Mouse (Mus musculus): ENCODE data around the gene Pspc1. TPM values are rescaled to one million over a fixed set of nuclear protein-coding genes. Genes with fewer than 3 reads are reported as not detected.

Gene Pspc1
- total RNA-seq, 2 experiments from 2014 or later, result 69.8 to 70.5 TPM

DNA sequence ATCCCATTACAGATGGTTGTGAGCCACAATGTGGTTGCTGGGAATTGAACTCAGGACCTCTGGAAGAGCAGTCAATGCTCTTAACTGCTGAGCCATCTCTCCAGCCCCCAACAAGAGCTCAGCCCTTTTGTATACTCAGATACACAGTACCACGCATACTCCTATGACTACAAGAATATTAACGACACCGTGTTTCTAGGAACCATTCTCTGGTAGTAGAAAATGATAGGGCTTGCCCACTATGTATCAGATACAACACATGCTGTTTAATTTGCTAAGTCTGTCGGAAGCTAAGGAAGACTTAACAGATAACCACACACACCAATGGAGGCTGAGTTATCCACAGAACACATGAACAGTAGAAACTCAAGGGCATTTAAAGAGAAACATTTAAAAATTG lies 75.5 kb downstream of the Pspc1 start:
- no peak for DNase-seq (ENCODE audit: low spot score in 2 of 2)

DNA sequence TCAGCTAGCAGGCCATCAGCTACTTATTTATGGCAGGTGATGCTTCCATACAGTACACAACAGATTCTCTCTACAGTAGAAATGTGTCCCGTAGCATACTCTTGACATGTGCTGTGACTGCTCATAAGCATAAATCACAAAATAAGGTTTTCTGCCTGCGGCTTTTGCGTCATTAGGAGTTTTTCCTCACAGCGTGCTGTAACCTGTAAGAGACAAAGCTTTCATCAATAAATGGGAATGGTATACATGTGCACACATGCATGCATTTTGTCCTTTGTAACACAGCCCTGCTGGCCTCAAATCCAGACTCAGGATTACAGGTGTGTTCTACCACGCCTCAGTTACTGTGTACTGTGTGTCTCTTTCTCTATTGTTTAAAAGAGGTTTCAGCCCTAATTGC lies 80.3 kb downstream of the Pspc1 start:
- no peak for DNase-seq (ENCODE audit: low spot score in 2 of 2)

DNA sequence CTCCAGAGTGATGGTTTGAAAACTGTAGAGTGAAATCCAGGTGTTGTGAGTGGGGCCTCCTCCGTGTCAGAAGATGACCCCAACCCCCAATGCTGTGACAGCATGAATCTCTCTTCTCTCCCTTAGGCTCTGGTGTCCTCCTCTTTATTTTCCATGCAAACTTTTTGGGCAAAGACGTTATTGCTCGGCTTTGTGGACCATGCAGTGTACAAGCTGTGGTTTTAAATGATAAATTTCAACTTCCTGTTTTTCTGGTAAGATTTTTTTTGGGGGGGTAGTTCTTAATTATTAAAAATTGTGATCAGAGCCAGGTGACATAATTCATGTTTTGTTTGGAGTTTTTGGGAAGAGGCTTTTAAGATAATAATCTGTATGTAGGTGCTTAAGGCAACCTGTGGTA lies 82.6 kb downstream of the Pspc1 start:
- DNase-seq (ENCODE audit: low spot score in 2 of 2), result no peak

DNA sequence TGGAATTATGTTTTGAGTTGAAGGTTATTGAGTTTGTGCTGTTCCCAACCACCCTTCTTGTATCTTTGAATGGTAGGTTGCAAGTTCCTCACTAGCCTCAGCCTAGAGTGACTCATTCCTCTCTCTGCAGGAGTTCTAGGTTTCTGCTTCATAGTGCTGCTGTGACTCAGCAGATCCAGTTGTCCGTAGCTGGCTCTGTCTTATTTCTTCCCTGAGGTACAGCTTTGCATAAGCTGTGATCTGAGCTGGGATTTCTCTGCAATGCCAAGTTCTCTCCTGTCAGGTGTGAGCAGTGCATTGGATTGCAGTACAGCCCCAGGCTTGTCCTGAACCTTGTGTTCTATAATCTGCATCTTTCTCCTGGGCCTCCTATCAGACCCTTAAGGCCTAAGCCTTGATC lies 88.3 kb downstream of the Pspc1 start:
- DNase-seq (ENCODE audit: low spot score in 2 of 2), result no peak

DNA sequence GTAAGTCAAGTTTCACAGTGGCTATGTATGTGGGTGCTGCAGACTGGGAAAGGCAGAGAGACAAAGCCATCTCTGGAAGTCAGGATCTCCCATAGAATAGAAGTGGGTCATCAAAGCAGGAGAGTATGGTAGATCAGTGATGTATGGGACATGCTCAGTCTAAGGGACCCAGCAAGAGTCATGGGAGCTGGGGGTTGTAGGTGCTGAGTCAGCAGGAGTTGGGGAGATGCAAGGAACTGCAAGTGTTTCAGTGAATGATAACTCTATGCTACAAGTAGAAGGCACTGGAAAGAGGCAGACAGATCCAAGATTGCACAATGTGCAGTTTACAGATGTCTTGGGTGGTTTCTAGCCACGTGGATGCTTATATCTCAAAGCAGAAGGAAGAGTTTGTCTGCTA lies 89.0 kb downstream of the Pspc1 start:
- no peak for DNase-seq (ENCODE audit: low spot score in 2 of 2)

DNA sequence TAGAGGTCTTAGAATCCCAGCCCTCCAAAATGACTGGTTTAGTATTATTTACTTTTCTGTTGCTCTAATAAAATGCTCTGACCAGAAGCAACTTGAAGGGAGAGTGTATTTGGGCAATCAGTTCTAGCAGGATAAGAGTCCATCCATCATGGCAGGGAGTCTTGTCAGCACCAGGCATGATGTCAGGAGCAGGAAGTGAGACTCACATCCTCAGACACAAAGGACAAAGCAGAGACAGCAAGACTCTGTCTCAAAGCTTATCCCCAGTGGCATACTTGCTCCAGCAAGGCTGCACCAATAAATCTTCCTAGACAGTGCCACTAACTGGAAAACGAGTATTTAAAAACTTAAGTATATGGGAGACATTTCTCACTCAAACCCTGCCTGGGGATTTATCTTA lies 92.7 kb downstream of the Pspc1 start:
- DNase-seq (ENCODE audit: low spot score in 2 of 2), result no peak

Other genes starting within 250 kb of the Pspc1 start
- gene Cenpj, start 202.9 kb downstream of the Pspc1 start, total RNA-seq (2021), result 1 to 10 TPM; 5.0 to 5.1 TPM
- 1 to 10 TPM; 2.6 to 3.3 TPM for gene Parp4, start 202.7 kb downstream of the Pspc1 start, total RNA-seq (2021)
- 10 to 100 TPM; 44.8 to 45.0 TPM for gene Mphosph8, start 110.1 kb downstream of the Pspc1 start, total RNA-seq (2021)
- gene Zmym5, start 33.4 kb upstream of the Pspc1 start, total RNA-seq (2021), result 10 to 100 TPM; 28.5 to 32.1 TPM
- gene Zmym2, start 108.3 kb upstream of the Pspc1 start, total RNA-seq (2021), result 10 to 100 TPM; 88.7 to 99.0 TPM